Mouse (Mus musculus) cerebellum, adult 8-10 months (tissue): ENCODE measurements around the gene Gpsm3.

Experiments
- DNase-seq: peaks from one replicate; pipeline ENCODE4 v3.0.0; 2022

The Gpsm3 gene

DNA sequence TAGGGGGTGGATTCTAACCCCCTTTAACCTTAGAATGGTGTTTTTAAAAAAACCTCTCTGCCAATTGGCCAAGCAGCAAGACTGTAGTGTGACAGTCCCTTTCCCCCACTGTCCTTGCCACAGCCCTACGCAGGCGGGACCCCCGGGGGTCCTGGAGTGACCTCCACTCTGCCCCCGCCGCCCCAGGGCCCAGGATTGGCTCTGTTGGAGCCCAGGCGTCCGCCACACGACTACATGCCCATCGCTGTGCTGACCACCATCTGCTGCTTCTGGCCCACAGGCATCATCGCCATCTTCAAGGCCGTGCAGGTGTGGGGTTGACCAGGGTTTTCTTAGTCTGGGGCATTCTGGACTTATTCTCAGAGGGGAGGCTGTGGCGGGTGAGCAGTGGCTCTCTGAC, 42.0 kb downstream of the Gpsm3 start:
- DNase-seq: peak; percentile 61

DNA sequence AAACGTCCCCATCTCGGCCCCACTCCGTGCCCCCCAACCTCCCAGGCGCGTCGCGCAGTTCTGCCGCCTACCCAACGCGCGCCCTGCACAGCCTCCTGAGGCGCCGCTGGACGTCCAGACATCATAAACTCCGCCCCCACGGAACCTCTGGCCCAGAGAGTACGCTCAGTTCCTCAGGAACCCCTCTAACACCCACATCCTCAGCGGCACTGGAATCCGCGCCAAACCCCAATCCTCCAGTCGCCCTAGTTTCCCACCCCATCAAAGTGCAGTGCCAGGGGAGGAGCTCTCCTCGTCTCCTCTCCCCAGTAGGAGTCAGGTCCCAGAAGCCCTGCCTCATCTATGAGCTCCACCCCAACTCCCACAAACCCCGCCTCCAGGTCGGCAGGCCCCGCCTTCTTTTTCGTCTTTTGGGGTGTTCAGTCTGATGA, 42.7 kb downstream of the Gpsm3 start:
- peak; percentile 87 for DNase-seq

DNA sequence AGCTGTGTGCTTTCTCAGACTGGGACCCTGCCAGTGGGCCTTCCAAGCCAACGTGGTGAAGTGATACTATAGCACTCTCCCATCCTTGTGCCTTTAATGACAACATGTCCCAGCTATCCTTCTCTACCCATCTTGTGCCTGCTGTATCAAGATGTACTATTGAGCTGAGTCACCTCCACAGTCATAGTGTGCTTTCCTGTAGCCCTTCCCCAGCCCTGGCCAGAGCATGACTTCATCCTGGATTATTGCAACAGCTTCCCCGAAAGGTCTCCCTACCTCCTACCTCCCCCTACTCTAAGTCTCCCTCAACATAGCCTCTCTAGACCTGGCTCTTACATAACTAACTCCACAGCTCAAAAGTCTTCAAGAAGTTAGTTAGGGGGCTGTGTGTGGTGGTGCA, 46.1 kb downstream of the Gpsm3 start:
- DNase-seq: no peak

DNA sequence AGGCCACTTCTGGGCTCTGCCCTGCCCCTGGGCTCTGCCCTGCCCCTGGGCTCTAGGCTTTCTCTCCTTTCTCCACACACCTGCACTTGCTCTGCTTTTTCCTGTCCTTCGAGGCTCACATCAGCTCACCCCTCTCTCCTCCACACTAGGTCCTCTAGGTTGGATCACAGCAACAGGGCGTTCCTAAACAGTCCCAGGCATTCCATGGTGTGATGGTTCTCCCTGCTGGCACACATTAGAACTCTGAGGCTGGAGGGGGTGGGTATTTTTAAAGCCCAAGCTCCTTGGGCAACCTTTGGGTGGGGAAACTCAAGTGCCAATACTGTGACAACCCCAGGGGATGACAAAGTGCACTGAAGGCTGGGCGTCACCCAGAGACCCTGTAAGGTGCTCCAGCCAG, 47.9 kb downstream of the Gpsm3 start:
- DNase-seq: no peak

DNA sequence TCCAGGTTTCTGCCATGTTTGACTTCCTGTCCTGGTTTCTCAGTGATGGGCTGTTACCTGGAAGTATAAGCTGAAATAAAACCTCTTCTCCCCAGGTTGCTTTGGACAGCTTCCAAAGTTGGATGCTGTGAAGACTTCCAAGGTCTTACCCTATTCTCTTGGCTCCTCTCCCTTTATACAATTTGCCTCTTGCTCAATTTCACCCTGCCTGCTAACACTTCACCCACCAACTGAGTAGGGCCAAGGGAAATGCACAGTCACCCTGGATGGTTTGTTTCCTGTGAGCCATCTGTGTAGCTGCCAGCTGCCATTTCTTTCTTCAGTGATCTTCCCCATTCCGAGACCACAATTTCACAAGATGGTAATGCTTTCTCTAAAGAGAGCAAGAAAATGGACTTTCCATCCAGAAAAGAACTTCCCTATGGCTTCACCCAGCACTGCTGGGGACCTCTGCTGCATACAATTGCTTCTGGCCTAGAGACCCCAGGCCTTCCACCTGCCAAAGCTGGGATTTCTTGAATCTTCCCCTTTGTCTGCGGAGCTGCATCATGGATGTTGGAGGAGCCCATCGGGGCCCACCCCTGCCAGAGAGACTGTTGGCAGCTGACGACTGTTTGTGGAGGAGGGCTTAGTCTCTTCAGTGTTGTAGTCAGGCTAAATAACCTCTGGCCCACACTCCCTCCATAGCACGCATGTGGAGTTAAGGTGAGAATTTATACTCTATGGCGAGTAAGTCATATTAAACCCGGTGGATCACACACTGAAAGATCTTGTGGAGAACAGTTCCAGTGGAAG, 50.1 kb downstream of the Gpsm3 start:
- DNase-seq: peak; percentile 40

DNA sequence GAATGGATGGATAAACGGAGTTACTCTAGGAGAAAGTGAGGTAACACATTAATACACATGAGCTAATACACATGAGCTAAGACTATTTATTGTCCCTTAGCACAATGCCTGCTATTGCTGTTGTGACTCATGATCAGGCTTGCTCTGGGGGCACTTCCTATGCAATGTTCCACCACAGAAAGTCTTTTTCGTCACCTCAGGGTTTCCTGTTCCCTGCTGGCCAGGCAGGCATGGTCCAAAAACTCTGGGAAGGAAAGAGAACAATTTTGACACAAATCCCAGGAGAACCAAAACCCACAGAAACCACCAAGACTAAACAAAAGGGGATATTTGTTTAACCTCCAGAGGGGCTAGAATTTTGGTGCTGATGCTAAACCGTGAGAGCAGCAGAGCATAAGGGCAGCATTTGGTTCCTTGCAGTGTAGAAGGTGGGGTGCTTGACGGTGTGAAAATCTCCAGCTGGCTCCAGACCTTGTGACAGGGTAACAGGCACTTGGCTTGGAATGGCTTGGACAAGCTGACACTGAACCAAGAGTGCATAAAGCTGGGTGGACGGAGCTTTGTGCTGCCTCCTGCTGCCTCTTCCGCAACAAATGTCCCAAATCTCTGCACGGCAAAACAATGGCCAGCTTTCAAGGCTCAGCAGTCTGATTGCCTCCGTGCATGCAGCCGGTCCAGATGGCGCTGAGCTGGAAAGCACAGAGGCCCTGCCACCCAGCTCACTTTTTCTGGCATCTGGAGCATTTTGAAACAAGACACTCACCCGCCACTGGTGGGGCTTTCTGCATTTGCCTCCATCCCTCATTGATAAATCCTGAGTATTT, 51.4 kb downstream of the Gpsm3 start:
- peak; percentile 86 for DNase-seq
